Mouse (Mus musculus) heart, embryonic 12.5 days (tissue): ENCODE measurements at regions not wholly inside any gene's neighbourhood (a gene's known extent, or its start where the extent isn't known, plus 50 kb on each side); places are given as distances from the start of the nearest gene placed in this dataset.

Source experiments
- ATAC-seq: fragments of 200-750 bp; cut with Nextera tagmentation; 2 replicates; pipeline ENCODE4 v1.8.0; 2017; ENCODE audit warnings: moderate TSS enrichment, moderate library complexity; ENCODE audit not compliant: insufficient number of reproducible peaks, low FRiP score
- H3K27ac ChIP-seq: fragments of 300-500 bp; sonication (generic); 2 replicates; pipeline ENCODE4 v1.5.1; 2016; ENCODE audit warnings: mild to moderate bottlenecking, moderate library complexity; ENCODE audit not compliant: poor library complexity, severe bottlenecking
- H3K27me3 ChIP-seq: fragments of 300-500 bp; sonication (generic); replicated peaks from 2 replicates; pipeline ENCODE4 v1.6.1; 2016; ENCODE audit warnings: mild to moderate bottlenecking, moderate library complexity
- H3K36me3 ChIP-seq: fragments of 300-500 bp; sonication (generic); 2 replicates; pipeline ENCODE4 v1.6.1; 2016; ENCODE audit warnings: mild to moderate bottlenecking, moderate library complexity
- H3K4me1 ChIP-seq: fragments of 300-500 bp; sonication (generic); replicated peaks from 2 replicates; pipeline ENCODE4 v1.6.1; 2016; ENCODE audit warnings: mild to moderate bottlenecking
- H3K4me2 ChIP-seq: fragments of 300-500 bp; sonication (generic); 2 replicates; pipeline ENCODE4 v1.6.1; 2016; ENCODE audit warnings: mild to moderate bottlenecking, moderate library complexity
- H3K4me3 ChIP-seq: fragments of 300-500 bp; sonication (generic); 2 replicates; pipeline ENCODE4 v1.5.1; 2016; ENCODE audit warnings: mild to moderate bottlenecking
- H3K9ac ChIP-seq: fragments of 300-500 bp; sonication (generic); 2 replicates; pipeline ENCODE4 v1.6.1; 2016; ENCODE audit warnings: mild to moderate bottlenecking, moderate library complexity
- H3K9me3 ChIP-seq: fragments of 300-500 bp; sonication (generic); replicated peaks from 2 replicates; pipeline ENCODE4 v1.6.1; 2016; ENCODE audit warnings: mild to moderate bottlenecking, moderate library complexity
- WGBS: fragments of 180-500 bp; shearing (Covaris S2); methylation state at CpG from one replicate; pipeline ENCODE4 v1.1.7; 2016; 5-methylcytosine and 5-hydroxymethylcytosine counted together

- 76% methylated on average over 7 of the region's 7 CpGs for WGBS
- H3K27ac ChIP-seq: no peak overlapping the region
- no peaks in the 10 kb centered on the region for H3K27me3 ChIP-seq
- H3K4me3 ChIP-seq: no peak overlapping the region
- no peak overlapping the region for H3K4me2 ChIP-seq
- ATAC-seq: no peak
- H3K9ac ChIP-seq: no peak overlapping the region
- no peaks in the 10 kb centered on the region for H3K36me3 ChIP-seq
- H3K4me1 ChIP-seq: peaks cover 3% of the 10 kb centered on the region; the same call in 1 of the 2 replicates
- H3K9me3 ChIP-seq: no peaks in the 10 kb centered on the region
Observed at GRCm38 (mm10) chr4:54611990-54612980, 332.6 kb upstream of the Zfp462 start.

DNA sequence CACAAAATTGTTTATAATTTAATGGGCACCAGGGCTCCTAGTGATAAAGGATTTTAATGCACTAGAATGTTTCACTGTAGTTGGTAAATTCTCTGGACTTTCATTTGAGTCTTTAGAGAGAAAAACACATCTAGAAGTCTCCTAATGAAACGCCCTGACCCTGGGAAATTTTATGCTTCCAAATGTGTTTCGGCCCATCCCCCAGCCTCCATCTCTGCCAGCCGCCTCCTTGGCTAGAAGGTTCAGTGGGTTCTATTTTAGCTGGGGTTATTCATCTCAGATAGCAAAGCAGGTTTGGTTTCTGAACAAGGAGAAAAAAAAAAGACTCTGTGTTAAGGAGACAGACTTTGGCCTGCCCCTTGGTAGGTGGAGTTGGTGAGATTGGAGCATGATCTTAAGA lies 331.8 kb upstream of the Zfp462 start:
- Histone ChIP-seq H3K9ac (no peak overlapping the region), H3K36me3 (no peaks in the 10 kb centered on the region), H3K4me1 (peaks cover 3% of the 10 kb centered on the region; the same call in 1 of the 2 replicates), H3K4me3 (no peak overlapping the region), H3K27ac (no peak overlapping the region), H3K4me2 (no peak overlapping the region), H3K27me3 (no peaks in the 10 kb centered on the region), H3K9me3 (no peaks in the 10 kb centered on the region)
- ATAC-seq: no peak
- 75% methylated on average over 3 of the region's 3 CpGs for WGBS

DNA sequence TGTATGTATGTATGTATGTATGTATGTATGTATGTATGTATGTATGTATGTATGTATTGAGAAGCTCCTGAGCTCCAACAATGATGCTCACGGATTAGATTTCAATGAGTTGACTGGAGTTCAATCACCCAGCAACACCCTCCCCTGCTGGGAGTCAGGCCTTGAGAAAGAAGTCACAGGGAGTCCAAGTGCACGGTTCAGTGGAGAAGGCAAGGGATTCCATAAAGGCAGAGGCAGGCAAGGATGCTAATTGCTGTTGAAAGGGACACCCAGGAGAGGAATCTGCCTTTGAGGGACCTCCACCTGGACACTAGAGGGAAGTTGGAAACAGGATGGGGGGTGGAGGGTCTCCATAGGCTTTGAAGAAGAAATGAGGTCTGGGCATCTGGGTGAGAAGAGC lies 331.2 kb upstream of the Zfp462 start:
- no peak overlapping the region for H3K9ac ChIP-seq
- H3K27ac ChIP-seq: no peak overlapping the region
- no peaks in the 10 kb centered on the region for H3K9me3 ChIP-seq
- no peak overlapping the region for H3K4me2 ChIP-seq
- no peak overlapping the region for H3K4me3 ChIP-seq
- WGBS: 74% methylated on average over 2 of the region's 2 CpGs
- H3K36me3 ChIP-seq: no peaks in the 10 kb centered on the region
- no peaks in the 10 kb centered on the region for H3K27me3 ChIP-seq
- H3K4me1 ChIP-seq: peaks cover 3% of the 10 kb centered on the region; the same call in 1 of the 2 replicates
- ATAC-seq: no peak

- Histone ChIP-seq H3K4me2 (no peak overlapping the region), H3K9ac (no peak overlapping the region), H3K27ac (no peak overlapping the region), H3K4me3 (no peak overlapping the region), H3K4me1 (peaks cover 3% of the 10 kb centered on the region; the same call in 1 of the 2 replicates), H3K9me3 (no peaks in the 10 kb centered on the region), H3K27me3 (no peaks in the 10 kb centered on the region), H3K36me3 (no peaks in the 10 kb centered on the region)
- WGBS: 25% methylated on average over 1 of the region's 1 CpGs
- no peak for ATAC-seq
Observed at GRCm38 (mm10) chr4:54615886-54616285, 329.0 kb upstream of the Zfp462 start.

- H3K9me3 ChIP-seq: no peaks in the 10 kb centered on the region; the same call in 1 of the 2 replicates
- H3K4me2 ChIP-seq: no peak overlapping the region
Observed at GRCm38 (mm10) chr4:54624024-54624873, 320.6 kb upstream of the Zfp462 start.

GRCm38 (mm10) chr4:54636986-54637641 lies 307.7 kb upstream of the Zfp462 start:
- Histone ChIP-seq H3K4me2 (no peak overlapping the region), H3K27me3 (no peaks in the 10 kb centered on the region), H3K36me3 (no peaks in the 10 kb centered on the region), H3K4me1 (0 out of 2 replicates have a peak, but pooled peaks cover 3% of the 10 kb centered on the region), H3K4me3 (no peak overlapping the region), H3K27ac (no peak overlapping the region), H3K9ac (no peak overlapping the region), H3K9me3 (no peaks in the 10 kb centered on the region)
- ATAC-seq: no peak
- 24% methylated on average over 3 of the region's 3 CpGs for WGBS

More at GRCm38 (mm10) chr4:54624024-54624873, 320.6 kb upstream of the Zfp462 start:
- H3K27ac ChIP-seq: no peak overlapping the region
- H3K36me3 ChIP-seq: no peaks in the 10 kb centered on the region
- H3K4me1 ChIP-seq: no peaks in the 10 kb centered on the region
- H3K27me3 ChIP-seq: no peaks in the 10 kb centered on the region
- H3K4me3 ChIP-seq: no peak overlapping the region
- WGBS: 77% methylated on average over 20 of the region's 20 CpGs
- ATAC-seq: no peak
- H3K9ac ChIP-seq: no peak overlapping the region

DNA sequence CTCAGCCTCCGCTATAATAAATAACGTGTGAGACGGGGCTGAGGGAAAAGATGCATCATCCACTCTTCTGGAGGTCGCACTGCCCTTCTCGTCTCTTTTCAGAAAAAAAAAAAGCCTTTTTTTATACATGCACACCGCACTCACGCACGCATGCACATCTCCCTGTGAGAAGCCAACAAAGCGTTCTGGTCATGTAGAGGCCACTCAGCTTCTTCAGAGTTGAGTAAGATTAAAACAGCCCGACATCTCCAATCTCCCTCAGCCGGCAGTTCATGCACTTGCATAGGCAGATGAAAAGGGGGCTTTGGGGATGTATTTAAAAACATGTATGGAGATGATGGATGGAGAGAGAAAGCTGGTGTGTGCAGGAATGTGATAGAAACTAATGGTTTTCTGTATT lies 298.8 kb upstream of the Zfp462 start:
- ATAC-seq: no peak
- H3K27ac ChIP-seq: no peak overlapping the region
- no peaks in the 10 kb centered on the region for H3K27me3 ChIP-seq
- no peaks in the 10 kb centered on the region for H3K36me3 ChIP-seq
- 82% methylated on average over 11 of the region's 11 CpGs for WGBS
- H3K4me2 ChIP-seq: no peak overlapping the region
- peaks cover 3% of the 10 kb centered on the region; the same call in 1 of the 2 replicates for H3K9me3 ChIP-seq
- H3K4me3 ChIP-seq: no peak overlapping the region
- no peak overlapping the region for H3K9ac ChIP-seq
- peaks cover 22% of the 10 kb centered on the region for H3K4me1 ChIP-seq

DNA sequence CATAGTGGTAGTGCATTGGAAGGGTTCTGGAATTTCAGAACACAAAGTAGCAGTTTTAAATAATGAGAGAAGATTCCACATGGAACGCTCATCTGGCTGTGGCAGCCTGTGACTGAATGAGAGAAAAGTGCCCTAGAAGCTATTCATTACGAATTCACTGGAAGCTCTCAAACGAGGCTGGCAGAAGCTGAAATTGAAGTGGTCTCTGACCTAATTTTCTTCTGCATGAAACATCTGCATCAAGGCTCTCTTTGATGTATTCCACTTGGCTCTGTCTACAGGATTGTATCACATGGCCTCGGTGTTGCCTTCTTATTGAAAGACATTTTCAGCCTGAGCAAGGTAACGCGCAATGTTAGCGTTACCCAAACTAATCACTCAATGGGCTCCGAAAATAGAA lies 298.4 kb upstream of the Zfp462 start:
- Histone ChIP-seq H3K9ac (no peak overlapping the region), H3K4me3 (no peak overlapping the region), H3K27me3 (no peaks in the 10 kb centered on the region), H3K9me3 (peaks cover 3% of the 10 kb centered on the region; the same call in 1 of the 2 replicates), H3K27ac (peak overlapping the region; percentile 51; the same call in 1 of the 2 replicates), H3K36me3 (no peaks in the 10 kb centered on the region), H3K4me2 (peak overlapping the region; percentile 27), H3K4me1 (peaks cover 22% of the 10 kb centered on the region)
- no peak for ATAC-seq
- 41% methylated on average over 8 of the region's 8 CpGs for WGBS

GRCm38 (mm10) chr4:54648254-54648653 lies 296.6 kb upstream of the Zfp462 start:
- WGBS: 52% methylated on average over 4 of the region's 4 CpGs
- peaks cover 3% of the 10 kb centered on the region; the same call in 1 of the 2 replicates for H3K9me3 ChIP-seq
- H3K27ac ChIP-seq: no peak overlapping the region
- H3K4me3 ChIP-seq: no peak overlapping the region
- no peak overlapping the region for H3K9ac ChIP-seq
- no peak for ATAC-seq
- no peaks in the 10 kb centered on the region for H3K36me3 ChIP-seq
- no peaks in the 10 kb centered on the region for H3K27me3 ChIP-seq
- no peak overlapping the region for H3K4me2 ChIP-seq
- peaks cover 22% of the 10 kb centered on the region for H3K4me1 ChIP-seq

DNA sequence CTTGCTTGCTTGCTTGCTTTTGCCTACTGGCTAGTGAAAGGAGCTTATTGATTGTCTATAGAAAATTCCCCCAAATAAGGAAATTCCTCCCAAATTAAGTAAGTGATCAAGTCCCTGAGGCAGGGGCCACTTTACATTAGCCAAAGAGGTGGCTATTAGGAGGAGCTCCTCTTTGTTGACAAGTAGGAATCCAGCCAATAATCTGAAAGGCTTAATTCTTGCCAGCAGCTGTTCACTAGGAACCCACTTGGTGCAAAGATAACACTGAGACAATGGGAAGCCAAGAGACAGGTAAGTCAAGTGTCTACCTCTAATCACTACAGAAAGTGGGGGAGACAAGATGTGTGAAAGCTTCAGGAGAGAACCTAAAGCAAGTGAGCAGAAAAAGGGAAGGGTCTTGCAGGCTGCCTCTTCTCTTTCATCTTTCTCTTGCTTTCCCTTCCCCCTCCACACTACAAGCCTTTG lies 293.2 kb upstream of the Zfp462 start:
- H3K4me2 ChIP-seq: no peak overlapping the region

More for the DNA sequence above, 293.2 kb upstream of the Zfp462 start:
- Histone ChIP-seq H3K4me1 (peaks cover 18% of the 10 kb centered on the region), H3K27me3 (no peaks in the 10 kb centered on the region), H3K9ac (no peak overlapping the region), H3K27ac (no peak overlapping the region), H3K4me3 (no peak overlapping the region), H3K9me3 (no peaks in the 10 kb centered on the region), H3K36me3 (no peaks in the 10 kb centered on the region)
- ATAC-seq: no peak
